Mouse (Mus musculus) lung, postnatal 0 days (tissue): ENCODE measurements around the gene Baiap2.

Source experiments
- CTCF ChIP-seq: IDR thresholded peaks from 2 replicates; pipeline ENCODE4 v1.5.1; 2016; ENCODE audit warnings: antibody characterized with exemption, mild to moderate bottlenecking
- EP300 ChIP-seq: IDR thresholded peaks from 2 replicates; pipeline ENCODE4 v1.6.1; 2016; ENCODE audit warnings: antibody characterized with exemption, mild to moderate bottlenecking, control low read depth

DNA sequence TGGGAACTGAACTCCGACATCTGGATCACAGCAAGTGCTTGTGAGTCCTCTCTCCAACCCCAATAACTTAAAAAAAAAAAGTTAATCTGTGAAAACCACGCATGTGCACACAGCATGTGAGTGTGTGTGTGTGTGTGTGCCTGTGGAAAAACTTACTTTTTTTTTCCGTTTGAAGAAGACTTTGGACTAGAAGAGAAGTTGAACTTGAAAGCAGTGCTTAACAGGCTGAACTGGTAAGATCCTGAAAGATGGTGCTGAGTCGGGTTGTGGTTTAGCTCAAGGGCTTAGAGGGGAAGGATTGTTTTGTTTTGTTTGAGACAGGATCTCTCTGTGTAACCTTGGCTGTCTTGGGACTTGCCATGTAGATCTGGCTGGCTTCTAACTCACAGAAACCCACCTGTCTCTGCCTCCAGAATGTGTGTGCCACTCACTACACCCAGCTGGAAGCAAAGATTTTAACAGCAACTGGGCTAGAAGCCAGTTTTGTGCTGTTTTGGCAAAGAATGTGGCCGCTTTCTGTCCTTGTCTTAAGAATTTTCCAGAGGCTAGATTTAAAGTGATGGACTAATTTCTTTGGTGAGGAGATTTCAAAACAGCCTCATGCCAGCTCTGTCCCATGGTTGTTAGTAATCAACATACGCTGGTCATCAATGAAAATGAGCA is 12.8 kb upstream of the Baiap2 start:
- no peak for TF ChIP-seq CTCF
- no peak for TF ChIP-seq EP300
